Mouse (Mus musculus) urinary bladder, postnatal 25 days (tissue): ENCODE measurements around the gene Adat1.

Source experiments
- DNase-seq: peaks from one replicate; pipeline ENCODE4 v3.0.0; 2022; ENCODE audit warnings: low spot score

Gene Adat1

DNA sequence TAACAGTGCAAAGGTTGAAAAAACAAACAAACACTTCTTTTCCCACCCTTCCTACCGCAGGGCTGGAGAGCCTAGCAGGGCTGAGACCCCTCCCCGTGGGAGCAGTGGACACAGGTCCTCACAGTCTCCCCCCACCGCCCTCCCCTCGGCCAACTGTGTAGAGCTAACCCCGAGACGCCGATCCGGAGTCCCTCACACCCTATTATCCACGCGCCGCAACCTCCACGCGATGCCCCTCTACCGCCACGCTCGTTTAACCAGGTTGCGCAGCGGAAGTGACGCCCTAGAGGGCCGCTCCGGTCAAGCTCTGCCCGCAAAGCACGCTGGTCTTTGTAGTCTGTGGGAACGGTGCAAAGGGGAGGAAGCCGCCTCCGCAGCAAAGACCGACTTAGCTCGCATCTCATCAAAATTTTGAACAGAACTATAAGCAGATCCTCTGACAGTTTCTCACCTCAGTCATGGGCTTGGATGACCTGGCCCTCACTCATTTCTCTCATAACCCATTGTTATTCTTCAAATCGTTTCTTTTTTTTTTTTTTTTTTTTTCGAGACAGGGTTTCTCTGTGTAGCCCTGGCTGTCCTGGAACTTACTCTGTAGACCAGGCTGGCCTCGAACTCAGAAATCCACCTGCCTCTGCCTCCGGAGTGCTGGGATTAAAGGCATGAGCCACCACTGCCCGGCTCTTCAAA lies at the start of gene Adat1:
Gene Adat1 (minus strand): TSS at position 290 of the 690 bp plus-strand sequence.
- DNase-seq, result peak; percentile 83

DNA sequence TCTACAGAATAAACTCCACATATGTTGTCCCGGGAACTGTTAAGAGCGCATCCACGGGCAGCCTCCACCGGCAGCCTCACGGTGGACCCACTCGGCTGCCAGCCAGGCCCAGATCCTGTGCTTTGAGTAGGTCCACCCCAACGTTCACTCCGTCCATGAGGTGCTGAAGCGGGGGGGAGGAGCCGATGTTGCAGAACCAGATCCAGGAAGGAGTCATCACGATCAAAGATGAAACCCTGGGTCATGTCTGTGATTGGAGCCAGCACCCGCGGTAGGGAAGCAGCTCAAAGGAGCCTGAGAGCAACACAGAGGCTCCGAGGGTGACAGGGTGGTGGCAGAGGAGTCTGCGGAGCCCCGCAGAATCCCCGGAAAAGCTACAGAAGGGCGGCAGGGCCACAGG lies 45.4 kb upstream of the Adat1 start:
- DNase-seq, result no peak

DNA sequence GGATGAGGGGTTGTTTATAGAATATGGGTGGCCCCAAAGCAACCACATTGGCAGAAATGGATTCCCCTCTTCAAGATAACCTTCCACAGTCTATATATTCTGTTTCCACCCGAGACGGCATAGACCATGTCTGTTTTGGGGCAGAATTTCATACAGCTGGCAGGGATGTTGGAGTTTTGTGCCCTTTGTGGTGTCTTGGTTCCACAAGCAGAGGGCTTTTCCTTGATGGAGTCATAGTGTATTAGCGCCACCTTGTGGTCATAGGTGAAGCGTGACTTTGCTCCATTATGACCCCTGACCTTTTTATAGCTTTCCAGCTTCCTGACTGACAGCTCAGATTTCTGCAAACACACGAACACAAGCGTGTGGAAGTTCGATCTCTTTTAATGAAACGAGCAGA lies 42.5 kb upstream of the Adat1 start:
- peak; percentile 7 for DNase-seq

DNA sequence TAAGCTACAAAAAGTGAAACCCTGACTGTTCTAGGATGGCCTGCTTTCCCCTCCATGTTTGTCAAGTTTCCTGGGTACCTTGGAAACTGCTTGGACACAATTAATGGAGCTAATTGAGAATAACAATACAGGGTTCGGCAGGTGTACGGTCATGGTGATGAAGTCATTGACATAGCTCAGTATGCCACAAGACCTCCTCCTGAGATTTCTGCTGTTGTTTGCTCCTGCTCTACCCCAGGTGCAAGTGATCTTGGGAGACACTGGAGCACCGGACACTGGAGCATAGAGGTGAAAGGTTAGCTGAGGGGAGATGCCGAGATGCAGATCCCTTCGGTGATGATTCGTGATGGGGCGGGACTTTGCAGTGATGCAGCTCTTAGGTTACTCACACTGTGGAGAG lies 41.0 kb upstream of the Adat1 start:
- no peak for DNase-seq

DNA sequence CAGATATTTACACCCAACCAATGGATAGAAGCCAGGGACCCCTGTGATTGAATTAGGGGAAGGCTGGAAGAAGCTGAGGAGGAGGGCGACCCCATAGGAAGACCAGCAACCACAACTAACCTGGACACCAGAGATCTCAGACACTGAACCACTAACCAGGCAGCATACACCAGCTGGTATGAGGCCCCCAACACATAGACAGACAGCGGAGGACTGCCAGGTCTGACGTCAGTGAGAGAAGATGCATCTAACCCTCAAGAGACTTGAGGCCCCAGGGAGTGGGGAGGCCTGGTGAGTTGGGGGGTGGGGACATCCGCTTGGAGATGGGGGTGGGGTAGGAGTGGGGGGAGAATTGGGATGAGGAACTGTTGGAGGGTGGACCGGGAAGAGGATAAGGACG lies 38.6 kb upstream of the Adat1 start:
- DNase-seq, result no peak

DNA sequence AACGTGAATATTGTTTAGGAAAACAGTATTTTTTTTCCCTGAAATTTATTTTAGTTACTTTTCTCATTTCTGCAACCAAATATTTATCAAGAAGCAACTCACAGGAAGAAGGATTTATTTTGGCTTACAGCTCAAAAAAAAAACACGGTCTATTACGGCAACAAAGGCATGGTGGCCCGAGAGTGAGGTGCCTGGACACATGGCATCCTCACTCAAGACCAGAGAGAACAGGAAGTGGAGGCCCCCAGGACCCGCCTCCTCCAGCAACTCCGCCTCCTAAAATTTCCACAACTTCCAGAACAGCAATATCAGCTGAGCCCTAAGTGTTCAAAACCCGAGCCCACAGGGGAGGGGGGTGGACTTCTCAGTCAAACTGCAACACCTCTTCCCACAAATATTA lies 37.4 kb upstream of the Adat1 start:
- DNase-seq, result no peak

DNA sequence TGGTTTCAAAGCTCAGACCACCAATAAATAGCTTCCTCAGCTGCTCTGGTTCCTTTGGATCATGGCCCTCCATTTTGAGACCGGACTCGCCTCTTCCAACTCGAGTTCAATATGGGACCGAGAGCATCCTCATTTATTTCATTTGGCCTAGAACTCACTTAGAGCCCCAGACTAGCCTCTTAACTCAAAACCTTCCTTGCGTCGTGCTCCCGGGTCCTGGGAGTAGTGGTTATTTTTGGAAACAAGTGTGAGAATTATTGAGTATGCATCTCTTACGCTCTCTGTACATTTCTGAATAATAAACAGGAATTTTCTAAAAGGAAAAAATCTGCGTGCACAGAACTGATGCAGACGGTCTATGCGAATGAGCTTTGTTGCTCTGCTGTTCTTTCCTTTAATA lies 22.8 kb upstream of the Adat1 start, which contains the start of gene Gm6793:
Gene Gm6793 (minus strand): TSS at position 101 of the 400 bp plus-strand sequence.
- DNase-seq, result no peak

DNA sequence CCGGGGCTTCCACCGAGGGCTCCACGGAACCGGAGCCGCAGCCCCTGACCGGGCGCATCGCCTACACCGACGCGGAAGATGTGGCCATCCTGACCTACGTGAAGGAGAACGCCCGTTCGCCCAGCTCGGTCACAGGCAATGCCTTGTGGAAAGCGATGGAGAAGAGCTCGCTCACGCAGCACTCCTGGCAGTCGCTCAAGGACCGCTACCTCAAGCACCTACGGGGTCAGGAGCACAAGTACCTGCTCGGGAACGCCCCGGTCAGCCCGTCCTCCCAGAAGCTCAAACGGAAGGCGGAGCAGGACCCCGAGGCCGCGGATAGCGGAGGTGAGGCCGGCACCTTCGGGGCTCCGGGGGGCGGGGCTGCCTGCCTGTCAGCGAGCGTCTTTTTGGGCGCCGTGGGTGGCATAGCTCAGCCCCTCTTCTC lies 19.7 kb upstream of the Adat1 start:
- DNase-seq, result peak; percentile 35

DNA sequence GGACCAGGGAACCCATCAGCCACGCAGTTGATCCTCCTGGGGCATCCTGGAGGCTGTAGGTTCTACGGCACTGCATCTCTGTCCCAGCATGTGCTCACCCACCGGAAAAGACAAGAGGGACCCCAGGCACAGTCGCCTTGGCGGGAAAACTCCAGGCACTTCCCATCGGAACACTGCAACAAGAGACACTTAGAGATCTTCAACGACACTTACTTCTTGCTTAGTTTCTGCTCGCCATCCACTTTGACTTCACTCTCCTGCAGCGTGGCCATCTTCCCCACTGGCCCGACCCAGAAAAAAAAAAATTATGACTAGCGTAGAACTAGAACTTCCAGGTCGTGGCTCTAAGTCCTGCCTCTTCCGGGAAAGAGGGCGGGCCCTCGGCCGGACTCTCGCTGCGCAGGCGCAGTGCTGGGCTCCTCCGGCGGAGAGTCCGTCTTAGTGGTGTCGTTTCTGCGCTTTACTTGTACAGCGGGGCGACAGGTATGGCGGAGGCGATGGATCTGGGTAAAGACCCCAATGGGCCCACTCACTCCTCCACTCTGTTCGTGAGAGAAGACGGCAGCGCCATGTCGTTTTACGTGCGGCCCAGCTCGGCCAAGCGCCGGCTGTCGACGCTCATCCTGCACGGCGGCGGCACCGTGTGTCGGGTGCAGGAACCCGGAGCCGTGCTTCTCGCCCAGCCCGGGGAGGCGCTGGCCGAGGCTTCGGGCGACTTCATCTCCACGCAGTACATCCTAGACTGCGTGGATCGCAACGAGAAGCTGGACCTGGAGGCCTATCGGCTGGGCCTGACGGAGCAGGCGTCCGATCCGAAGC lies 19.1 kb upstream of the Adat1 start, which contains the start of the genes Kars and Terf2ip:
Gene Kars (minus strand): TSS at position 327 of the 819 bp plus-strand sequence.
Gene Terf2ip (plus strand): TSS at position 402 of the 819 bp plus-strand sequence.
- DNase-seq, result peak; percentile 90

DNA sequence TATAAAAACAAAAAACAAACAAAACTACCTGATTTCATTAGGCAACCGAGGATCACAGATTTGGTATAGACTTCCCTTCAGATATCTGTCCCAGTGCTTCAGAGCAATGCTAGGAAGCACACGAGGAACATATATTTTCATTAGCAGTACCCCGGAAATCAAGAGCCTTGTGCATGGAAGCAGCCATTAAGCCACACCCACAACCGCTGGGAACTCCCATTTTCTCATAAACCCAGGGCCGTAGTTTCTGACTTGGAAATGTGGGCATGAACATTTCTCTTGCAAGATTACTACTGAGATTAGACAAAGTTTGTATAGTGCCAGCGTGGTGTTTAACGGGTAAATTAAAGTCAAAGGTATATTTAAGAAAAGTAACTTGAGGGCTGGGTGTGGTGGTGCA lies 17.5 kb upstream of the Adat1 start:
- DNase-seq, result no peak

DNA sequence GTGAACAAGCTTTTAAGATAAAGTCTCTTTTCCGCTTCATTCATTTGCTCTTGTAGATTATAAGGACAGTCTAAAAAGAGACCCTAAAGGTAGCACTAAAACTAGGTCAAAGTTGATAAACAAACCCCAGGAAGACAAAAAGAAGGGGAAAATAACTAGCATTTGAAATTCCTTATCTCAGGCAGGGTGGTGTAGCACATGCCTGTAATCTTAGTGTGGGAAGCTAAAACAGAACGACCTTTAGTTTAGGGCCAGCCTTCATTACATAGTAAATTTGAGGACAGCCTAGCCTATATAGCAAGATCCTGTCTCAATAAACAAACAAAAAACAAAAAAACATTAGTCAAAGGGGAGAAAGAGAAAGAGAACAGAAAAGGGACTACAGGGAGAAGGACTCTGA lies 15.6 kb upstream of the Adat1 start:
- DNase-seq, result no peak

DNA sequence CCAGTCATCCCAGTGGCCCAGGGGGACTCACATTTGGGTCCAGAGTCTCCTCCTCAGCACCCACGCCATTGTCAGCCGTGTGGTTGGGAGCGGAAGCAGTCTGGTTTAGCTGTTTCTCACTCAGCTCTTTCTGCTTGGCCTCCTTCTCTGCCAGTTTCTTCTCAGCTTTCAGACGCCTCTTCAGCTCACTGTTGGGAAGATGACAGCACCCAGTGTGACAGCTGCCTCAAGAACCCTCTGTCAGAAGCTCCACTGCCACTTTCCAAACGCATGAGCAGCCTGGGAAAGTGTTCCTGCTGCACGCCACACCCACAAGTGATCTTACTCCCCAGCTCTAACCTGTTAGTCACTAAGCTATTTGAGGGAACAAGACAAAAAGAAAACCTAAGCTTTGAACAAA lies 13.5 kb upstream of the Adat1 start:
- DNase-seq, result no peak

DNA sequence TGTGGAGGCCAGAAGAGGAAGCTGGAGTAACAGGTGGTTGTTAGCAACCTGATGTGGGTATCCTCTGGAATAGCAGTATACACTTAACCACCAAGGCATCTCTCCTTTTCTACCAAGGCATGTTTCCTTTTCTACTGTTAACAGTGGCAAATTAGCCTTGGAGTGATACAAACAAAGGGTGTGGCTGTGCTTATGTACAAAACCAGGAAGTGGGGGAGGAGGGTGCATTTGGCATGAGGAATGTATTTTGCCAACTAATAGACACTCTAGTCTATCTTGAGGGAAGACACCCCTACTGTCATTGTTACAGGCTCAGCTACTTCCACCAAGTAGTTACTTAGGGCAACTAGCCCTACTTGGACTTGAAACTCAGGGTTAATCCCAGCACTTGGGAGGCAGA lies 12.7 kb upstream of the Adat1 start:
- no peak for DNase-seq

DNA sequence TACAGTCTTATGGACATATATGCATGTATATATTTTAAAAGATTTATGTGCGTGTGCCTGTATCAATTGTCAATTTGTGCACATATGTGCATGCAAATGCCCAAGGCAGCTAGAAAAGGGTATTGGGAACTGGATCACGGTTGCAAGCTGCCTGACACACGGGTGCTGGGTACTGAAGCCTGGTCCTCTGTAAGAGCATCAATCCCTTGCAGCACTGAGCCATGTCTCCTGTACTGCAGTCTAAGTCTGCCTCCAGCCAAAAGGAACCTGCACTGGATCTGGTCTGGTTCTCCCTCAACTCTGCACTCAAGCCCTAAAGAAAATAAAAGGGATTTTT lies 569 bp upstream of the Adat1 start:
- DNase-seq, result no peak

DNA sequence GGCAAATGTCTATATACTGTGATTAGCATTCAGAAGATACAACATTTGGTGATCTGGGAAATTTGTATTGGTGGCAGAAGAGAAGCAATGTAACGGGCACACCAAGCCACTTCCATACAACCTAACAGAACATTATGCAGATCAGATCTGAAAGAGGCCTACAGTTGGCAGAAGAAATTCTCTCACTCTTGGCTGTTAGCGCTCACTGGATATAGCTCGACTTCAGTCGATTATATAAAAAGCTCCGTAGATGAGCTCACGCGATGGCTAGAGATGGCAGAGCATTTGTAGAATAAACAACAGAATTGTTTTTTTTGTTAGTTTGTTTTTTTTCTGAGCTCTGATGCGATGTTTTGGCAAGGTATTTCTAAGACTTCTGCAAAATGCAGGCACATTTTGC lies 824 bp downstream of the Adat1 start:
- DNase-seq, result no peak

DNA sequence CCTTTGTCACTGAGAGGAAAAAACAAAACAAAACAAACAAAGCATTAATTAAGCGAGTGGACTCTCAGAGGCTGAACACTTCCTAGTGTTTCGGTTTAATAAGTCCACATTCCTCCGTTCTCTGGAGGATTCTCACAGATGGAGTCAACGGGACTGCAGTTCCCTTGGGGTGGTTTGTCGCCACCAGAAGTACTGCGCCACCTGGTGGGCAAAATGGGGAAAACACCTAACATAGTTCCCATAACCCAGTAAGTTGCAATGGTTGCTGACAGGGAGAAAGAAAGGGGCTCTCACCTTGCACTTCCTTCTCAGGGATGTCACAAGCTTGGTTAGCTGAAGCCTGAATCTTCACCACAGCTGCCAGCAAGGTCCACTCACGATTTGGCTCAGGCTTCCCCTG lies 2.2 kb downstream of the Adat1 start:
- peak; percentile 82 for DNase-seq

DNA sequence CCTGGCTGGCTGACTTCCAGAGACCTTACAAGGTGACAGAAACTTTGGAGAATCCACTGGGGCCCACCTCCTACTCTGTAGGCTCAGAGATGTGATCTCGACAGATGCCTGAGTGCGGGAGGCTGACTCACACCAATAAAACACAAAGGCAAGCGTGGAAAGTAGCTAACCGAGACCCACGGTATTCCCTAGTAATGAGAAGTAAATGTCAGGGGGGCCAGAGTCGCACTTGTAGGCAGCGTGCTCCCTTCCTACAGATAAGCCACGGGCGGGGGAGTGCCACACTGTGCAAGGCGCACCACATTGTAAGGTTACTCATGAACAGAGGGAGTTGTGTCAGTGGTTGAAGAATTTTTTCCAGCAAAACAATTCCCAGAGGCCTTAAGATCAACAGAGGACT lies 7.6 kb downstream of the Adat1 start:
- DNase-seq, result no peak

DNA sequence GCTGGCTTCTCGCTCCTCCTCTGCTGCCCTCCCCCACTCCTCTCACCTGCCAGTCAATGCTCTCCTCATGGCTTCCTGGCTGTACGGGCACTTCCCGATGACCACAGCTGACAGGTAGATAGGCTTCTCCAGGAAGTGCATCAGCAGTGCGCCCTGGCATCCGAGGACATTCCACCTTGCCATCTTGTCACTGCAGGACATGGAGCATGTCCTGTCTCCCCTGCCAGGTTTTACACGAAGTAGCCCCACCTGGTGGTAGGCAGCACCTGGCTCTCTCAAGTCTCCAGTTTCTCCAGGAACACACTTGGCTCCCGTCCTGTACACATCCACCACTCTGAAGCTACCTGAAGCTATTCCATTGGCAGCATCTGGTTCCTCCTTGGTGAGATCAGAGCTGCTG lies 10.0 kb downstream of the Adat1 start:
- no peak for DNase-seq

DNA sequence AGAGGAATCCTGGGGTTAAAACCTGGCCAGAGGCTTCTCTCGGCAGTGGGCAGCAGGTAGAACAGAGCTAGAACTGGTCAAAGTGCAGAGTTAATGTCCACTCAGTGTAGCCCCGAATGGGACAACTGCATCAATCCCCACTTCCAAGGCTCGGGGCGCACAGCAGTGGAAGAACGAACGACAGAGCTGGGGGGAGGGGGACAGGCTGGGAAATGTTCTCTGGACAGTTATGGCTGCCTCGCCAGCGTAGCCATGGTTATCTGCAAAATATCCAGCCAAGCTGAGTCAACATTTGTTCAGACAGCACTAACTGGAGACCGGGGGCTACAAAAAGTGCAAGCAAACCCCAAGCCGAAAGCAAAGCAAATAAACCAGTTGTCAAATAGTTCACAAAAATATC lies 14.0 kb downstream of the Adat1 start:
- DNase-seq, result no peak

DNA sequence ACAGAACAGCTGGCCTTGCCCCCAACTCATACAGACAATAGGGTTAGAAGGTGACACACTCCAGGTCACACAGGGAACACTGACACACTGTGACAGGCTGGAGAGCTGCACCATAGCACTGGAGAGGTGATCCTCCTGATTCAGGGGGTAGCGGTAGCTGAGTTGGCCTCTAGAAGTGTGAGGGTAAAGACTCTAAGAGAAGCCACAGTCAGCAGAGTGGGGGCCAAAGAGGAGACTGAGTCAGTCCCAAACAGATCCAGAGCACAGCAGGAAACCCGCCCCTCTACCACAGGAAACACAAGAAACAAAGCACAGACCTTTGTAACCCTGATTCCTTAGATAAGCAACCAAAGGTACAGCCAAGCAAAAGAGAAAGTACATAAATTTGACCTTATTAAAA lies 15.8 kb downstream of the Adat1 start:
- no peak for DNase-seq

DNA sequence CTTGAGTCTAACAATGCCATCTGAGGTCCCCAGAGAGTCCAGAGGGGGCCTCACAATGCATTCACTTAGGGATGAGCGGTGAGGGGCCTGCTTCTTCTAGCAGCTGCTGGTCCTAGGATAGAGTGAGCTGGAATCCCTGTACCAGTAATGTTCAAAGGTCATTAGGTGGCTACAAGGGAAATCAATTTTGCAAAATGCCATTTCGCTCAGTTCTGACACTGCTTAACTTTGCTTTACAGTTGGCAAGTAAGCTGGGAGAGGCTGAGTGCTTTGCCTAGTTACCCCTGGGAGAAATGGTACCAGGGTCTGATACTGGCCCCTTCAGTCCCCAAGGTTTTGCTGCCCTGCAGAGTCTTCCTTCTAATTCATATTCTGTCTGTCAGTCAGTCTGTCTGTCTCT lies 16.4 kb downstream of the Adat1 start:
- DNase-seq, result no peak

DNA sequence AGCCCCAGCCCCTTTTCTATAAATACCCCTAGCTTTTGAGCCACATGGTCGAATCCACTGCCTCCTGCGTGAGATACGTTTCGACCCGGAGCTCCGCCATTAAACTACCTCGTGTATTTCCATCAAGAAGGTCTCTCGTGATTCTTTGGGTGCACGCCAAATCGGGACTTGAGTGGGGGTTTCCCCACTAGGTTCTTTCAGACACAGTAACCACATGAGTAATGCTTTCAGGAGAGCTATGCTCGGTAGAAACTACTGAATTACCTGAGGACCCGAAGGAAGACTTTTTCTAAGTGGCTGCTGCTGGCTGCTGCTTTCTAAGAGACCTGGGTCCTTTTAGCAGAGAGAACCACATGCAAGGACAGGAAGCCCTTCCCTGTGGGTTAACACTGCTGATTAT lies 18.0 kb downstream of the Adat1 start:
- no peak for DNase-seq

DNA sequence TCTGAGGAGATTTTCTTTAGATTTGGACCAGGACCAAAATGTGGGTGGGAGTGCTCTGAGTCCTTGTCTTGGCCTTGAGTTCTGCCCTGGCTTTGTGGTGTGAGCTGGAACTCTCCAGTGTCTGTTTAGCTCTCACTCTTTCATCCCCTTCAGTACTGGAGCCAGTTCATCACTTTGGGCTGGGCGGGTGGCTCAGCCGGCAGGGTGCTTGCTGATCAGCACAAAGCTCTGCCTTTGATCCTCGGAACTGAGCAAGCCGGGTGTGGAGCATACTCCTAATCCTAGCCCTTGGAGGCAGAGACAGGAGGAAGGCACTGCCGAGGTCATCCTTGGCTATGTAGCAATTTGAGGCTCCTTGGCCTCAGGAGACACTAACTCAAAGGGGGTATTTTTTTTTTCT lies 23.1 kb downstream of the Adat1 start:
- no peak for DNase-seq

DNA sequence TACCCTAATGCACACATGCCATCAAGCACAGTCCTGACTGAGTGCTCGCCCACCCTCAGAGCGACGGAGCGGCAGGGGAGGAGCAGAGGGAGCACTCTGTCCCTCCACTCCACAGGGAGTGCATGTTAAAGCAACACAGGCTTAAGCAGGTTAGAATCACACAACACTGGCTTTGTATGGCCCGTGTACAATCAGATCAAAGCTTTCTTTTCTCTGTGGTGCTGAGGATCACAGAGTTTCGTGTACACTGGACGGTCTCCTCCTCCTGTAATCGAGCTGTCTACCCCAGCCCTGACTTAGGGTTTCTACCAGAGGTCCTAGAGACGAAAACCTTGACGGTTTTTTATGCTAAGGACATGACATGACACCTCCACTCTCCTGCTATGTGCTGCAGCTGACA lies 23.6 kb downstream of the Adat1 start:
- DNase-seq, result no peak
